12 mouse cellular contexts compared by ENCODE assay signal in the genomic region with DNA sequence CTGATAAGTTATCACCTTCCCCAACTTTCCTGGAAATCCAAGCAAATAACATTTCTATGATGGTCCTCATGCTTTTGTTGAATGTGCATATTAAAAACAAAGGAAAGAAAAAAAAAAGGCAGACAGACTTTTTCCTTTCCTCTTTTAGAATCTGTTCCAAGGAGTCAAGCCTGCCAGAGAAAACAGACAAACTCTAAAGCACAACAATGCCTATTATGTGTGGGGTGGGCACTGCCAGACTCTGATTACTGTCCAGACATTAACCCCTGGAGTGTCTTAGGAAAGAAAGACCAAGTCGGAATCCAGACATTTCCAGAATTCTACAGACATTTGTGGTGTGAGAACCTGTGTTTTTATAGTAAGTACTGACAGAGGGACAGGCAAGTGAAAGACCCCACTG.
DNase-seq lines count a peak whose midpoint lies in the region; ATAC-seq and TF ChIP-seq lines count a peak whose summit lies in the region.
"Had no signal": no experiment of that assay in that cellular context is flagged by ENCODE, and none has a peak within 500 bp of the region (broad histone marks: within the 10 kb centered on the region; RNA-seq: fewer than 3 reads in every experiment).

No protein-coding gene starts in this region.

- peaks cover 14% of the 10 kb centered on the region for H3K4me1 ChIP-seq in lung, adult 2 months (ENCODE audit: control insufficient read depth, insufficient read depth, low read length)
- H3K4me1 ChIP-seq in heart, embryonic 11.5 days (ENCODE audit: control insufficient read depth, insufficient read depth, low read length) = peaks cover 26% of the 10 kb centered on the region
- peaks cover 27% of the 10 kb centered on the region for H3K4me1 ChIP-seq in hindbrain, embryonic 15.5 days (replicated peaks)

- peak; percentile 18 to 27 for DNase-seq in heart, adult 18-20 months
- DNase-seq in heart, postnatal 25 days (ENCODE audit: low spot score) = no peak
- peak; percentile 30 for DNase-seq in lung, postnatal 36 days
- DNase-seq in lung, adult 2 months = no peak
- no peak for DNase-seq in embryo, embryonic 9.5 days (ENCODE audit: extremely low spot score)
- no peak for DNase-seq in frontal cortex, postnatal 14 days (ENCODE audit: low spot score in 2 of 2)
- DNase-seq: B cell, adult 2 months; cerebellum, postnatal 36 days; left cerebral cortex, postnatal 4 days had no signal

- no peaks in the 10 kb centered on the region for H3K9me3 ChIP-seq in heart, embryonic 11.5 days (replicated peaks; ENCODE audit: control insufficient read depth, low read length)
- no peaks in the 10 kb centered on the region for H3K9me3 ChIP-seq in hindbrain, embryonic 15.5 days

- no peaks in the 10 kb centered on the region for H3K36me3 ChIP-seq in heart, embryonic 11.5 days (ENCODE audit: control insufficient read depth, insufficient read depth, low read length)
- H3K36me3 ChIP-seq in hindbrain, embryonic 15.5 days = no peaks in the 10 kb centered on the region
- H3K36me3 ChIP-seq: G1E had no signal

- no peak overlapping the region for H3K9ac ChIP-seq in heart, embryonic 11.5 days (ENCODE audit: low read depth, low read length)
- H3K9ac ChIP-seq in hindbrain, embryonic 15.5 days = no peak overlapping the region

- no peak overlapping the region for H3K4me3 ChIP-seq in lung, adult 2 months (replicated peaks; ENCODE audit: extremely low read depth, low read depth, low read length)
- no peak overlapping the region for H3K4me3 ChIP-seq in heart, embryonic 11.5 days (ENCODE audit: low read depth, low read length)
- no peak overlapping the region for H3K4me3 ChIP-seq in hindbrain, embryonic 15.5 days

- no peak for TF ChIP-seq CTCF in lung, adult 2 months (IDR thresholded peaks at IDR 0.05; ENCODE audit: insufficient read depth, low read length)

- no peak for TF ChIP-seq POLR2A in lung, adult 2 months (IDR thresholded peaks at IDR 0.05; ENCODE audit: borderline replicate concordance, extremely low read depth, low read depth, low read length)

- WGBS in lung, adult 2 months = 44% methylated on average over 1 of the region's 1 CpGs
- 26% methylated on average over 1 of the region's 1 CpGs for WGBS in heart, embryonic 11.5 days (ENCODE audit: insufficient replicate concordance)
- WGBS in hindbrain, embryonic 15.5 days = 28% methylated on average over 1 of the region's 1 CpGs

- intact Hi-C loops in heart, postnatal 25 days (cut with DNase I) = loop anchor here (5.0 to 10.0 kb wide), 2 partner anchors 131 to 539 kb away; no protein-coding TSS in a partner anchor

- peak overlapping the region; percentile 57 for H3K27ac ChIP-seq in heart, embryonic 11.5 days (ENCODE audit: low read depth, low read length)
- H3K27ac ChIP-seq in hindbrain, embryonic 15.5 days (replicated peaks) = 0 out of 2 replicates have a peak overlapping the region, but pooled peaks have one; percentile 24

- H3K27me3 ChIP-seq in heart, embryonic 11.5 days (ENCODE audit: control insufficient read depth, insufficient read depth, low read length) = no peaks in the 10 kb centered on the region
- no peaks in the 10 kb centered on the region for H3K27me3 ChIP-seq in hindbrain, embryonic 15.5 days

- H3K4me2 ChIP-seq in heart, embryonic 11.5 days = no peak overlapping the region
- H3K4me2 ChIP-seq in hindbrain, embryonic 15.5 days = no peak overlapping the region

- ATAC-seq in heart, embryonic 11.5 days (replicated peaks; ENCODE audit: insufficient number of reproducible peaks, low FRiP score, low TSS enrichment) = no peak
- ATAC-seq in hindbrain, embryonic 15.5 days (ENCODE audit: low FRiP score, low read depth) = no peak

Comparison
In these comparisons a context has a peak if more than half of its experiments do, and no peak if none do; other contexts are left out.
1. DNase-seq: peak in heart, adult 18-20 months (2 of 2) and lung, postnatal 36 days (single experiment); none in heart, postnatal 25 days (single experiment), lung, adult 2 months (single experiment), embryo, embryonic 9.5 days (single experiment) and frontal cortex, postnatal 14 days (0 of 2).